Mouse (Mus musculus): ENCODE results near the gene Btrc. TPM values are rescaled to one million over a fixed set of nuclear protein-coding genes. Genes with fewer than 3 reads are reported as not detected.

The Btrc gene
- polyA plus RNA-seq, 1 experiment, result 11.9 TPM

DNA sequence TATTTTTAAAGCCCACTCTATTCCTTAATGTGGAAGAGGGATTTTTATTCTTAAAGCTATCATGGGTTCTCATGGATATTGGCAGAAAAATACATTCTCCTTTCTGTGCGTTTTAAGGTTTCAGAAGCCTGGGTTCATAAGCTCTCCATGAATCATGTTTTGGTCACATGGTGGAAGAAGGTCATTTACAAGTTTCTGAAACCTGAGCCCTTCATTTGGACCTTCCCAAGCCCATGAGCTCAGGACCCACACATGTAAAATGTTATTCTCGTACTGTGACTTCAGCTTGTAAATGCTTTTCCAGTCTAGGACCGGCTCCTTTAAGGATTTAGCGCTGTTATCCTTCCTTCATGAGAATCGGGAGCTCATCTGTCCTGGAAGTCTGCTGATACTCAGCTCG, 116.0 kb downstream of the Btrc start:
- no peaks in the 10 kb centered on the region for H3K79me3 ChIP-seq (ENCODE audit: low read depth)
- no peaks in the 10 kb centered on the region for H3K79me2 ChIP-seq (ENCODE audit: control insufficient read depth, insufficient read depth)
- H3ac ChIP-seq (ENCODE audit: control insufficient read depth, insufficient read length, low read depth), result no peak overlapping the region
- H3K27me3 ChIP-seq (ENCODE audit: control insufficient read depth, insufficient read depth, insufficient read length), result no peaks in the 10 kb centered on the region
- H3K4me3 ChIP-seq (ENCODE audit: insufficient read depth, poor library complexity, severe bottlenecking), result no peak overlapping the region
- H3K36me3 ChIP-seq (ENCODE audit: control insufficient read depth, insufficient read depth), result no peaks in the 10 kb centered on the region
- TF ChIP-seq CEBPB (IDR thresholded peaks at IDR 0.05; ENCODE audit: low read depth) (no peak), USF1 (IDR thresholded peaks at IDR 0.05; ENCODE audit: low read depth) (peak; percentile 69)

DNA sequence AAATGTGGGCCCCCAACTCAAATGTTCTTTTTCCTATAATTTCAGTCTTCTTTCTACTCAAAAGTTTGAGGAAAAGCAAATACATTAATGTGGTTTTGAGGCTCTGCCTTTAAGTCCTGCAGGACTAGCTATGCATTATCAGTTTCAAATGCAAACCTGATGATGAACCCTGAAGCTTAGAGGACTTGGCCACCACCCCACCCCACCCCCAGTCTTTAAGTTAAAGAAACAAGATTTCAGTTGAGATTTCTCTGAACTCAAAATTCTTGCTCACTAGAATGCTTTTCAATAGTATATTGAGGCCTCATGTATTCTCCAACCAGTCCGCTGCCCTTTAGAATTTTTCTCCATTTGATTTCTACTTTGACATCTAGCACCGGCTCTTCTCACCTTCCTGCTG, 117.0 kb downstream of the Btrc start:
- Histone ChIP-seq H3K79me2 (ENCODE audit: control insufficient read depth, insufficient read depth) (no peaks in the 10 kb centered on the region), H3K36me3 (ENCODE audit: control insufficient read depth, insufficient read depth) (no peaks in the 10 kb centered on the region), H3K79me3 (ENCODE audit: low read depth) (no peaks in the 10 kb centered on the region), H3ac (ENCODE audit: control insufficient read depth, insufficient read length, low read depth) (no peak overlapping the region), H3K27me3 (ENCODE audit: control insufficient read depth, insufficient read depth, insufficient read length) (no peaks in the 10 kb centered on the region), H3K4me3 (ENCODE audit: insufficient read depth, poor library complexity, severe bottlenecking) (no peak overlapping the region)
- TF ChIP-seq MAX (IDR thresholded peaks at IDR 0.05), result no peak
- no peak for TF ChIP-seq MYOD1 (IDR thresholded peaks at IDR 0.05; ENCODE audit: control insufficient read depth, insufficient read length, low read depth)
- TF ChIP-seq USF1 (IDR thresholded peaks at IDR 0.05; ENCODE audit: low read depth), result no peak
- no peak for TF ChIP-seq MYOG (IDR thresholded peaks at IDR 0.05; ENCODE audit: control insufficient read depth, extremely low read depth, insufficient read length)
- no peak for TF ChIP-seq CTCF (IDR thresholded peaks at IDR 0.05; ENCODE audit: control insufficient read depth, insufficient read depth, insufficient read length)
- TF ChIP-seq CEBPB (IDR thresholded peaks at IDR 0.05; ENCODE audit: low read depth), result no peak
- no peak for TF ChIP-seq FOSL1 (IDR thresholded peaks at IDR 0.05; ENCODE audit: insufficient read depth, low read length, poor library complexity, severe bottlenecking)

DNA sequence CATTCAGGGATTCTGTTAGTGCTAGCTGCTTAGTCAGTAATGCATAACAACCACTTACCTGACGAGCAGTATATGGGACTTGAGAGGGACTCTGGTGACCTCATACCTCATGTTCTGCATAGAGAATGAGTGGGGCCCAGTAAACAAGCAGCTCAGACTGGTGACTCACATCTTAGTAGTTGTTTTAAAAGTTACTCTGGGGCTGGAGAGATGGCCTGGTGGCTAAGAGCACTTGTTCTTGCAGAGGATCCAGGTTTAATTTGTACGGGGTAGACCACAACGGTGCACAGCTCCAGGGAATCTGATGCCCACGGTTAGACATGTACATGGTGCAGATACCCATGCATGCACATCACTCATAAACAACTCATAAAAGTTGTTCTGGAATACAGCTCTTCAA, 117.4 kb downstream of the Btrc start:
- H3K36me3 ChIP-seq (ENCODE audit: control insufficient read depth, insufficient read depth), result no peaks in the 10 kb centered on the region
- H3ac ChIP-seq (ENCODE audit: control insufficient read depth, insufficient read length, low read depth), result no peak overlapping the region
- TF ChIP-seq CTCF (IDR thresholded peaks at IDR 0.05; ENCODE audit: control insufficient read depth, insufficient read depth, insufficient read length), result no peak
- no peak for TF ChIP-seq MYOG (IDR thresholded peaks at IDR 0.05; ENCODE audit: control insufficient read depth, extremely low read depth, insufficient read length)
- no peak for TF ChIP-seq MYOD1 (IDR thresholded peaks at IDR 0.05; ENCODE audit: control insufficient read depth, insufficient read length, low read depth)
- TF ChIP-seq FOSL1 (IDR thresholded peaks at IDR 0.05; ENCODE audit: insufficient read depth, low read length, poor library complexity, severe bottlenecking), result no peak
- no peak for TF ChIP-seq USF1 (IDR thresholded peaks at IDR 0.05; ENCODE audit: low read depth)
- TF ChIP-seq MAX (IDR thresholded peaks at IDR 0.05), result no peak
- TF ChIP-seq CEBPB (IDR thresholded peaks at IDR 0.05; ENCODE audit: low read depth), result no peak
- no peaks in the 10 kb centered on the region for H3K79me2 ChIP-seq (ENCODE audit: control insufficient read depth, insufficient read depth)
- no peak overlapping the region for H3K4me3 ChIP-seq (ENCODE audit: insufficient read depth, poor library complexity, severe bottlenecking)
- H3K79me3 ChIP-seq (ENCODE audit: low read depth), result no peaks in the 10 kb centered on the region
- no peaks in the 10 kb centered on the region for H3K27me3 ChIP-seq (ENCODE audit: control insufficient read depth, insufficient read depth, insufficient read length)

DNA sequence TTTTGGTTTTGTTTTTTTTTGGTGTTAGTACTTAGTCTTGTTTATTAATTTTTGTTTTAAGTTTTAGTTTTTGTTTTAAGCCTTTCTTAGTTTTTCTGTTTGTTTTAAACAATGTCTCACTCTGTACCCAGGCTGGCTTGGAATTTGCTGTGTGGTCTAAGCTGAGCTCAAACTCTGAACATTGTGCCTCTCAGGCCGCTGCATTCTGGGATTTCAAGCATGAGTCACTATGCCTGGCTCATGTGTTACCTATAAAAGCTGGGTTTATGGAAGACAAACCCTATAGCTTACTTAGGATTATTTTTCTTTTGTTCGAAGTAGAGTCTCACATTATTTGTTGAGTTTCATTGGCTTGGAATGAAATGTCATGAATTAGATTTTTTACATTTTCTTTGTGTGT, 119.9 kb downstream of the Btrc start:
- Histone ChIP-seq H3K4me3 (ENCODE audit: insufficient read depth, poor library complexity, severe bottlenecking) (no peak overlapping the region), H3K79me3 (ENCODE audit: low read depth) (no peaks in the 10 kb centered on the region), H3K36me3 (ENCODE audit: control insufficient read depth, insufficient read depth) (no peaks in the 10 kb centered on the region), H3K27me3 (ENCODE audit: control insufficient read depth, insufficient read depth, insufficient read length) (no peaks in the 10 kb centered on the region), H3ac (ENCODE audit: control insufficient read depth, insufficient read length, low read depth) (no peak overlapping the region), H3K79me2 (ENCODE audit: control insufficient read depth, insufficient read depth) (no peaks in the 10 kb centered on the region)
- TF ChIP-seq CEBPB (IDR thresholded peaks at IDR 0.05; ENCODE audit: low read depth) (no peak), MYOG (IDR thresholded peaks at IDR 0.05; ENCODE audit: control insufficient read depth, extremely low read depth, insufficient read length) (no peak), FOSL1 (IDR thresholded peaks at IDR 0.05; ENCODE audit: insufficient read depth, low read length, poor library complexity, severe bottlenecking) (no peak), MYOD1 (IDR thresholded peaks at IDR 0.05; ENCODE audit: control insufficient read depth, insufficient read length, low read depth) (no peak)

DNA sequence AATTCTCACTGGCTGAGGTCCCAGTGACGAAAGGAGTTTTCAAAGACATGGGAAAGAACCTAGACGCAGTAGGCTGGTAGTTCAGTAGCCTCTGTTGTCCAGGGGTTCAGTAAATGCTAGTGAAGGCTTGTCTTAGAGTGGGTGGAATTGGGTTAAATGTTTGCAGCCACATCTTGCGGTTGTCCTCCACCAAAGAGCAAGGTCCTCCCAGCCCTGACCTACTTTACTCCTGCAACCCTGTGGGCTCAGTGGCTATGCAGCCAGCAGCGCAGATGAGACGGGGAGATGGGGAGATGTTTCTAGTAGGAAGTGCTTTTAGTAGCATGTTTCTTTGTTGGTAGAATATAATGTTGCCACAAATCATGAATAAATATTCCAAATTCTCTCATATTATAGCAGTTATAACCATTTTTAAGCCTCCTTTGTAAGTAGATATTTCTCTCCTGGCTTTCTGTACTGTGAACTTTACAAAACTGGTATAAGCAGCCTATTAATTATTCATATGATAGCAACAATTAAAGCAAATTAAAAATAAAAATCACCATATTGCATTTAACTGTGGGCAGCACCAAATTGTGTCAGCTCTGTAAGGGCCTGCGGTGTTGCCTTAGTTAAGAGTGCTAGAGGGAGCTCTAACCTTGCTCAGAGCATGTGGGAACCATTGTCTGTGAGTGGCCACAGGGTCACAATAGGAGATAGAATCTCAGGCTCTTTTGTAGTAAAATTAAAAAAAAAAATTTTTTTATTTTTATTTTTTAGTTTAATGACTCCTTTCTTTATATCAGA, 122.9 kb downstream of the Btrc start:
- Histone ChIP-seq H3K27me3 (ENCODE audit: control insufficient read depth, insufficient read depth, insufficient read length) (no peaks in the 10 kb centered on the region), H3K36me3 (ENCODE audit: control insufficient read depth, insufficient read depth) (no peaks in the 10 kb centered on the region), H3K79me3 (ENCODE audit: low read depth) (no peaks in the 10 kb centered on the region), H3ac (ENCODE audit: control insufficient read depth, insufficient read length, low read depth) (no peak overlapping the region), H3K79me2 (ENCODE audit: control insufficient read depth, insufficient read depth) (no peaks in the 10 kb centered on the region), H3K4me3 (ENCODE audit: insufficient read depth, poor library complexity, severe bottlenecking) (no peak overlapping the region)
- TF ChIP-seq MYOD1 (IDR thresholded peaks at IDR 0.05; ENCODE audit: control insufficient read depth, insufficient read length, low read depth) (no peak), MAX (IDR thresholded peaks at IDR 0.05) (no peak), CTCF (IDR thresholded peaks at IDR 0.05; ENCODE audit: control insufficient read depth, insufficient read depth, insufficient read length) (no peak), USF1 (IDR thresholded peaks at IDR 0.05; ENCODE audit: low read depth) (no peak), MYOG (IDR thresholded peaks at IDR 0.05; ENCODE audit: control insufficient read depth, extremely low read depth, insufficient read length) (no peak), FOSL1 (IDR thresholded peaks at IDR 0.05; ENCODE audit: insufficient read depth, low read length, poor library complexity, severe bottlenecking) (no peak), CEBPB (IDR thresholded peaks at IDR 0.05; ENCODE audit: low read depth) (no peak)

DNA sequence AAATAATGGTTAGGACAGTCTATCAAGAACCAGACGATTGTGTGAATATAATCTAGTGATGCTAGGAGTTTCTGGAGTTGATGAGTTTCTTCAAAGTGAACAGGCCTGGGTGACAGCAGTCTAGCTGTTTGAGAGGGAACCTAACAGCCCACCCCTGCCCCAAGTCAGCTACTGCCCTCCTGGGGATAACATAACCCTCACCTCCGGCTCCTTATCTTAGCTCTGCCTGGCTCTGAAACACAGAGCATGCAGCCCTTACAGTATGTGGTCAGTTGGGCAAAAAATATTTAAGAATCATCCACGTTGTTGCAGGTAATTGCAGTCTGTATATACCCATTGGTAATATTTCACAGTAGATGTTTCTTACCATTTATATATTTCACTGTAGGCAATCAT, 123.5 kb downstream of the Btrc start:
- Histone ChIP-seq H3K36me3 (ENCODE audit: control insufficient read depth, insufficient read depth) (no peaks in the 10 kb centered on the region), H3K4me3 (ENCODE audit: insufficient read depth, poor library complexity, severe bottlenecking) (no peak overlapping the region), H3ac (ENCODE audit: control insufficient read depth, insufficient read length, low read depth) (no peak overlapping the region), H3K79me2 (ENCODE audit: control insufficient read depth, insufficient read depth) (no peaks in the 10 kb centered on the region), H3K27me3 (ENCODE audit: control insufficient read depth, insufficient read depth, insufficient read length) (no peaks in the 10 kb centered on the region), H3K79me3 (ENCODE audit: low read depth) (no peaks in the 10 kb centered on the region)
- TF ChIP-seq MAX (IDR thresholded peaks at IDR 0.05) (no peak), FOSL1 (IDR thresholded peaks at IDR 0.05; ENCODE audit: insufficient read depth, low read length, poor library complexity, severe bottlenecking) (no peak), CEBPB (IDR thresholded peaks at IDR 0.05; ENCODE audit: low read depth) (no peak), USF1 (IDR thresholded peaks at IDR 0.05; ENCODE audit: low read depth) (no peak), MYOD1 (IDR thresholded peaks at IDR 0.05; ENCODE audit: control insufficient read depth, insufficient read length, low read depth) (no peak)

Measured in C2C12 (cell line).